In genomic region chr17:71094438-71094837, GRCm38 (mm10) we compare ENCODE assay signal across 18 mouse cellular contexts.
DNase-seq lines count a peak whose midpoint lies in the region; ATAC-seq and TF ChIP-seq lines count a peak whose summit lies in the region.
"Had no signal": no experiment of that assay in that cellular context is flagged by ENCODE, and none has a peak within 500 bp of the region (broad histone marks: within the 10 kb centered on the region; RNA-seq: fewer than 3 reads in every experiment).

No protein-coding gene starts in this region.

- TF ChIP-seq POLR2A in liver, adult 2 months (IDR thresholded peaks at IDR 0.05; ENCODE audit: extremely low read depth, insufficient read depth, low read length): no peak

- H3K36me3 ChIP-seq in liver, adult 2 months (ENCODE audit: control insufficient read depth, insufficient read depth, low read length): no peaks in the 10 kb centered on the region
- no peaks in the 10 kb centered on the region for H3K36me3 ChIP-seq in intestine, embryonic 15.5 days
- H3K36me3 ChIP-seq: embryonic facial prominence, embryonic 15.5 days; liver, embryonic 13.5 days; lung, embryonic 15.5 days; midbrain, embryonic 13.5 days; neural tube, embryonic 13.5 days had no signal

- no peak overlapping the region for H3K4me3 ChIP-seq in liver, adult 2 months (ENCODE audit: insufficient read depth, low read depth, low read length)
- H3K4me3 ChIP-seq in intestine, embryonic 15.5 days (replicated peaks): no peak overlapping the region
- H3K4me3 ChIP-seq: embryonic facial prominence, embryonic 15.5 days; liver, embryonic 13.5 days; lung, embryonic 15.5 days; midbrain, embryonic 13.5 days; neural tube, embryonic 13.5 days had no signal

- peak; percentile 84 for DNase-seq in liver, adult 2 months (ENCODE audit: extremely low read depth, low read depth, low spot score)
- no peak for DNase-seq in liver
- DNase-seq in kidney, adult 9 months: peak; percentile 91
- DNase-seq in kidney, postnatal 36 days: peak; percentile 57 to 84
- no peak for DNase-seq in lung, postnatal 10 days
- DNase-seq in spleen, postnatal 10 days (ENCODE audit: low spot score in 2 of 2): no peak
- DNase-seq: cerebellum, postnatal 14 days; left cerebral cortex, postnatal 4 days; liver, embryonic 13.5 days; right cerebral cortex, adult 18-20 months; thymus, postnatal 36 days had no signal

- 73% methylated on average over 3 of the region's 3 CpGs for WGBS in liver, adult 2 months
- 69% methylated on average over 3 of the region's 3 CpGs for WGBS in intestine, embryonic 15.5 days

- H3K9ac ChIP-seq in liver, adult 2 months (ENCODE audit: low read depth, low read length): no peak overlapping the region
- no peak overlapping the region for H3K9ac ChIP-seq in intestine, embryonic 15.5 days
- H3K9ac ChIP-seq: embryonic facial prominence, embryonic 15.5 days; liver, embryonic 13.5 days; lung, embryonic 15.5 days; midbrain, embryonic 13.5 days; neural tube, embryonic 13.5 days had no signal

- TF ChIP-seq CTCF in liver, adult 2 months (IDR thresholded peaks at IDR 0.05; ENCODE audit: low read depth, low read length): no peak

- no peak overlapping the region for H3K4me2 ChIP-seq in intestine, embryonic 15.5 days (replicated peaks)
- H3K4me2 ChIP-seq: embryonic facial prominence, embryonic 15.5 days; liver, embryonic 13.5 days; lung, embryonic 15.5 days; midbrain, embryonic 13.5 days; neural tube, embryonic 13.5 days had no signal

- peak; percentile 51; the same call in 1 of the 2 replicates for ATAC-seq in intestine, embryonic 15.5 days
- ATAC-seq in megakaryocyte progenitor cell, adult 5-6 weeks (replicated peaks; ENCODE audit: poor library complexity): no peak
- ATAC-seq: midbrain, embryonic 13.5 days; Patski had no signal

- H3K27me3 ChIP-seq in liver, adult 2 months (ENCODE audit: control insufficient read depth, insufficient read depth, low read length): no peaks in the 10 kb centered on the region
- no peaks in the 10 kb centered on the region for H3K27me3 ChIP-seq in intestine, embryonic 15.5 days (replicated peaks)
- H3K27me3 ChIP-seq: embryonic facial prominence, embryonic 15.5 days; liver, embryonic 13.5 days; lung, embryonic 15.5 days; midbrain, embryonic 13.5 days; neural tube, embryonic 13.5 days; Patski had no signal

- H3K27ac ChIP-seq in liver, adult 2 months (replicated peaks; ENCODE audit: insufficient read depth, low read depth, low read length): peak overlapping the region; percentile 74
- no peak overlapping the region for H3K27ac ChIP-seq in intestine, embryonic 15.5 days
- H3K27ac ChIP-seq: embryonic facial prominence, embryonic 15.5 days; liver, embryonic 13.5 days; lung, embryonic 15.5 days; midbrain, embryonic 13.5 days; neural tube, embryonic 13.5 days had no signal

- H3K4me1 ChIP-seq in liver, adult 2 months (ENCODE audit: control insufficient read depth, insufficient read depth, low read length): peaks cover 33% of the 10 kb centered on the region
- H3K4me1 ChIP-seq in intestine, embryonic 15.5 days (replicated peaks): 0 out of 2 replicates have a peak, but pooled peaks cover 8% of the 10 kb centered on the region
- H3K4me1 ChIP-seq: embryonic facial prominence, embryonic 15.5 days; neural tube, embryonic 13.5 days had no signal

- H3K79me2 ChIP-seq in liver, adult 2 months (ENCODE audit: control insufficient read depth, insufficient read depth, low read length): no peaks in the 10 kb centered on the region

- no peaks in the 10 kb centered on the region for H3K9me3 ChIP-seq in intestine, embryonic 15.5 days
- H3K9me3 ChIP-seq: embryonic facial prominence, embryonic 15.5 days; liver, embryonic 13.5 days; lung, embryonic 15.5 days; midbrain, embryonic 13.5 days; neural tube, embryonic 13.5 days had no signal

Comparison
In these comparisons a context has a peak if more than half of its experiments do, and no peak if none do; other contexts are left out.
1. DNase-seq: peak in liver, adult 2 months (single experiment), kidney, adult 9 months (single experiment) and kidney, postnatal 36 days (2 of 2); none in liver (single experiment), lung, postnatal 10 days (single experiment) and spleen, postnatal 10 days (0 of 2).